Mouse (Mus musculus) testis, adult 2 months (tissue): ENCODE measurements at regions not wholly inside any gene's neighbourhood (a gene's known extent, or its start where the extent isn't known, plus 50 kb on each side); places are given as distances from the start of the nearest gene placed in this dataset.
"Not testable (repeated sequence)": the region's sequence is repeated elsewhere in the genome, so short reads cannot be mapped to it uniquely, and the experiment has no call there.

Source experiments
- H3K27ac ChIP-seq: fragments of 200-500 bp; 2 replicates; pipeline ENCODE4 v1.5.1; 2012; ENCODE audit warnings: low read depth, low read length; ENCODE audit not compliant: control insufficient read depth, insufficient read depth
- H3K27me3 ChIP-seq: fragments of 200-500 bp; 2 replicates; pipeline ENCODE4 v1.6.1; 2012; ENCODE audit warnings: mild to moderate bottlenecking, low read length, moderate library complexity; ENCODE audit not compliant: control insufficient read depth, insufficient read depth
- H3K36me3 ChIP-seq: fragments of 200-500 bp; 2 replicates; pipeline ENCODE4 v1.6.1; 2012; ENCODE audit warnings: mild to moderate bottlenecking, low read length; ENCODE audit not compliant: control insufficient read depth, insufficient read depth
- H3K4me1 ChIP-seq: fragments of 200-500 bp; 2 replicates; pipeline ENCODE4 v1.6.1; 2012; ENCODE audit warnings: low read length; ENCODE audit not compliant: control insufficient read depth, insufficient read depth
- H3K4me3 ChIP-seq: fragments of 200-500 bp; 2 replicates; pipeline ENCODE4 v1.5.1; 2012; ENCODE audit warnings: low read depth, mild to moderate bottlenecking, low read length, moderate library complexity, mixed read lengths; ENCODE audit not compliant: control insufficient read depth
- CTCF ChIP-seq: fragments of 200-500 bp; IDR thresholded peaks from 2 replicates; pipeline ENCODE4 v1.5.1; 2012; ENCODE audit warnings: low read depth, mild to moderate bottlenecking, inconsistent platforms, low read length, moderate library complexity; ENCODE audit not compliant: control insufficient read depth, insufficient read depth, insufficient replicate concordance
- POLR2A ChIP-seq: fragments of 200-500 bp; IDR thresholded peaks from 2 replicates; pipeline ENCODE4 v1.6.1; 2012; ENCODE audit warnings: low read depth, mild to moderate bottlenecking, inconsistent platforms, low read length, moderate library complexity; ENCODE audit not compliant: control insufficient read depth

DNA sequence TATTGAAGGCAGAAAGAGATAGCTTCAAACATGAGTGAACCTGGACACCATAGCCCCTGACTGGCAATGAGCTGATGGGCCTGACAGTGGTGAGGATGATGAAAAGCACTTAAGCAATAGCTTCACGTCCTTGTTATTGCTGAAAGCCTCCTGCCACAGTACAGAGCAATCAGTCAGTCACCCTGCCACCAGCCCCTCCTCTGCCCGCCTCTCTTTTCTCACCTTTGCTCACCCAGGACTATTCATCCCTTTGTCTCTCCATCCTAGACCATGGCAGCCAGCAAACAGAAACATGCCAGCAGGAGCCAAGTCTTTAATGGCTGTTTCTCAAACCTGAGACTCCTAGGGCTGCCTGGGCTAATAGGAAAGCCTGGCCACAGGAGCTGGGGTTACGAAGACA, 114.5 kb upstream of the Plxna2 start:
- H3K4me1 ChIP-seq = no peaks in the 10 kb centered on the region
- H3K4me3 ChIP-seq = no peak overlapping the region
- H3K27ac ChIP-seq = no peak overlapping the region
- TF ChIP-seq CTCF (no peak), POLR2A (no peak)
- no peaks in the 10 kb centered on the region for H3K27me3 ChIP-seq
- no peaks in the 10 kb centered on the region for H3K36me3 ChIP-seq

- Histone ChIP-seq H3K27ac (no peak overlapping the region), H3K4me1 (no peaks in the 10 kb centered on the region), H3K4me3 (no peak overlapping the region), H3K27me3 (no peaks in the 10 kb centered on the region), H3K36me3 (no peaks in the 10 kb centered on the region)
- TF ChIP-seq CTCF = no peak
- TF ChIP-seq POLR2A = no peak
These were observed 121.6 kb upstream of the Plxna2 start for GRCm38 (mm10) chr1:194496424-194496823.

- no peak for TF ChIP-seq POLR2A
- no peak for TF ChIP-seq CTCF
- Histone ChIP-seq H3K4me1 (no peaks in the 10 kb centered on the region), H3K4me3 (no peak overlapping the region), H3K27me3 (no peaks in the 10 kb centered on the region), H3K27ac (no peak overlapping the region), H3K36me3 (no peaks in the 10 kb centered on the region)
These were observed 126.9 kb upstream of the Plxna2 start for GRCm38 (mm10) chr1:194491111-194491510.

DNA sequence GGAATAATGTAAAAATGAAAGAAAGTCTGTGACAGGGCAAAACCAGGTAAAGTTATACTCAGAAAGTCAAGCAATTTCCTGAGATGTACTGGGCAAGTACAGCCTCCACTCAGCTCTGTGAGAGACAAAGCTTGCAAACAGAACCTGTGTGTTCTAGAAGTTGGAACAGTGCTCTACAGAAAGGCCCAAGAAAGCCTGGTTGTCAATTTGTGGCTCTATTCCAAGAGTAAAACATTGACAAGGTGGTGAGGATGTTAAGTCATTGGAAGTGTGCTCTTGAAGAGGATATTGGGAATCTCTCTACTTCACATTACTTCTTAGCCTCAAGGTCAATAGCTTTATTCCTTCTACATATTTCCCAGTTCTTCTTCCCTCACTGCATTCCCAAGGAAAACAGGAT, 129.9 kb upstream of the Plxna2 start:
- no peak overlapping the region for H3K27ac ChIP-seq
- no peaks in the 10 kb centered on the region for H3K36me3 ChIP-seq
- no peaks in the 10 kb centered on the region for H3K27me3 ChIP-seq
- TF ChIP-seq CTCF (no peak), POLR2A (no peak)
- H3K4me3 ChIP-seq = no peak overlapping the region
- no peaks in the 10 kb centered on the region for H3K4me1 ChIP-seq

DNA sequence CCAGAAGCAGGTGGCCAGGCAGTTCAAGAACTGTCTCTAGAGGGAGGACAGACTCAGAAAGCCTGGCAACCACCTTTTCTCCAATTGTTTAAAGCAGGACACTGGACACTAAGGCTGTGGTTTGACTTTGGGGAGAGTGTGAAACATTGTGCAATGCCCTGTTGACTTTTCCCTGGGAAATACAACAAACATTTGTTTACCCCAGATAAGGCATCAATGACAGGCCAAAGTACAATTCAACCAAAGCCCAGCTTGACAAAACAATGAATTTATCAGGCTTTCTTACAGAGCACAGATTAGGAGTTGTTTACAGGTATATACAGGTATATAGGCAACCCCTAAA, 135.3 kb upstream of the Plxna2 start:
- no peaks in the 10 kb centered on the region for H3K27me3 ChIP-seq
- TF ChIP-seq CTCF (no peak), POLR2A (no peak)
- no peaks in the 10 kb centered on the region for H3K36me3 ChIP-seq
- H3K4me1 ChIP-seq = no peaks in the 10 kb centered on the region
- no peak overlapping the region for H3K4me3 ChIP-seq
- no peak overlapping the region for H3K27ac ChIP-seq

DNA sequence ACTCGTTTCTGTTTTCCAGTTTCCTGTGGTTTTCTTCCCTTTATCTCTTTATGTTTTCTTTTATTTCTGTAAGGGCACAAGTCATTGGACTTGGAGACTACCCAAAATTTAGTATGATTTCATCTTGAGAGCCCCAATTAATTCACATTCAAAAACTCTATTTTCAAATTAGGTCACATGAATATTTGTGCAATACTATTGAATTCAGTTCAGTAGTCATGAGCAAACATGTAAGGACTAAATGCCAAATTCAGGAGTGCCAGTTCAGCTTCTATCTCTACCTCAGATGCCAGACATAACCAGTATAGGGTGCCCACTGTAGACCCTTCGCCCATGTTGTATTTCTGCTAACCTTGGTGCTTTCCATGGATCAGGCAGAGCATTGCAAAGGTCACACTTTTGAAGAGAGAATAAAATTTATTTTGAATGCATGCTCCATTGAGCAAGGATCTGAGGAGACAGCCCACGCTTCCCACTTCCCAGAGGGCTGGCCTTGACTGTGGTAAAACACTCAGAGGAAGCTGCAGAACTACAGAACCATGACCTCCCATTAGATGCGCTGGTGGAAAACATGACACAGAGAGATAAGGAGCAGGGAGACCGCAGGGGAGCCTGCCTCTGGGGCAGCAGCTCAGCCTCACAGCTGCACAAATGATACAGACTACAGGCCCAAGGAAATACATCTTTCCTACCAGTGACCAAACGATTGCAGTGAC, 135.9 kb upstream of the Plxna2 start:
- H3K4me3 ChIP-seq = no peak overlapping the region
- H3K27me3 ChIP-seq = no peaks in the 10 kb centered on the region
- H3K27ac ChIP-seq = no peak overlapping the region
- no peaks in the 10 kb centered on the region for H3K36me3 ChIP-seq
- TF ChIP-seq CTCF (no peak), POLR2A (no peak)
- no peaks in the 10 kb centered on the region for H3K4me1 ChIP-seq

GRCm38 (mm10) chr1:194471281-194471680, 146.7 kb upstream of the Plxna2 start:
- not testable (repeated sequence) for H3K27ac ChIP-seq, H3K4me1 ChIP-seq, H3K27me3 ChIP-seq, H3K4me3 ChIP-seq, H3K36me3 ChIP-seq

- Histone ChIP-seq H3K27me3 (no peaks in the 10 kb centered on the region), H3K4me1 (no peaks in the 10 kb centered on the region), H3K27ac (no peak overlapping the region), H3K36me3 (no peaks in the 10 kb centered on the region), H3K4me3 (no peak overlapping the region)
- TF ChIP-seq POLR2A (no peak), CTCF (no peak)
These were observed 165.5 kb upstream of the Plxna2 start for GRCm38 (mm10) chr1:194452480-194452879.
